Mouse (Mus musculus) liver, adult 2 months (tissue): ENCODE measurements at regions not wholly inside any gene's neighbourhood (a gene's known extent, or its start where the extent isn't known, plus 50 kb on each side); places are given as distances from the start of the nearest gene placed in this dataset.

ENCODE experiments used
- DNase-seq: peaks from one replicate; pipeline ENCODE4 v3.0.0-alpha.2; 2011; ENCODE audit warnings: low read depth, low spot score; ENCODE audit errors: extremely low read depth
- H3K27ac ChIP-seq: fragments of 200-500 bp; replicated peaks from 2 replicates; pipeline ENCODE4 v1.5.1; 2012; ENCODE audit warnings: low read depth, mild to moderate bottlenecking, control low read depth, inconsistent platforms, low read length; ENCODE audit not compliant: insufficient read depth
- H3K27me3 ChIP-seq: fragments of 200-500 bp; 2 replicates; pipeline ENCODE4 v1.6.1; 2012; ENCODE audit warnings: mild to moderate bottlenecking, moderate library complexity, low read length, inconsistent platforms; ENCODE audit not compliant: control insufficient read depth, insufficient read depth
- H3K36me3 ChIP-seq: fragments of 200-500 bp; 2 replicates; pipeline ENCODE4 v1.6.1; 2012; ENCODE audit warnings: low read length, inconsistent platforms; ENCODE audit not compliant: control insufficient read depth, insufficient read depth
- H3K4me1 ChIP-seq: fragments of 200-500 bp; 2 replicates; pipeline ENCODE4 v1.6.1; 2011; ENCODE audit warnings: low read length; ENCODE audit not compliant: control insufficient read depth, insufficient read depth
- H3K4me3 ChIP-seq: fragments of 200-500 bp; 2 replicates; pipeline ENCODE4 v1.5.1; 2011; ENCODE audit warnings: low read depth, mild to moderate bottlenecking, control low read depth, low read length, moderate library complexity; ENCODE audit not compliant: insufficient read depth
- H3K79me2 ChIP-seq: fragments of 200-500 bp; 2 replicates; pipeline ENCODE4 v1.6.1; 2012; ENCODE audit warnings: inconsistent platforms, mild to moderate bottlenecking, low read length, moderate library complexity; ENCODE audit not compliant: control insufficient read depth, insufficient read depth
- H3K9ac ChIP-seq: fragments of 200-500 bp; 2 replicates; pipeline ENCODE4 v1.6.1; 2012; ENCODE audit warnings: low read depth, mild to moderate bottlenecking, control low read depth, inconsistent platforms, low read length
- CTCF ChIP-seq: fragments of 200-500 bp; IDR thresholded peaks from 2 replicates; pipeline ENCODE4 v1.5.1; 2011; ENCODE audit warnings: low read depth, low read length, control low read depth
- POLR2A ChIP-seq: fragments of 200-500 bp; IDR thresholded peaks from 2 replicates; pipeline ENCODE4 v1.6.1; 2011; ENCODE audit warnings: low read length, control low read depth; ENCODE audit not compliant: insufficient read depth; ENCODE audit errors: extremely low read depth
- WGBS: fragments of 180-500 bp; shearing (Covaris S2); methylation state at CpG from one replicate; pipeline ENCODE4 v1.1.7; 2018; 5-methylcytosine and 5-hydroxymethylcytosine counted together

DNA sequence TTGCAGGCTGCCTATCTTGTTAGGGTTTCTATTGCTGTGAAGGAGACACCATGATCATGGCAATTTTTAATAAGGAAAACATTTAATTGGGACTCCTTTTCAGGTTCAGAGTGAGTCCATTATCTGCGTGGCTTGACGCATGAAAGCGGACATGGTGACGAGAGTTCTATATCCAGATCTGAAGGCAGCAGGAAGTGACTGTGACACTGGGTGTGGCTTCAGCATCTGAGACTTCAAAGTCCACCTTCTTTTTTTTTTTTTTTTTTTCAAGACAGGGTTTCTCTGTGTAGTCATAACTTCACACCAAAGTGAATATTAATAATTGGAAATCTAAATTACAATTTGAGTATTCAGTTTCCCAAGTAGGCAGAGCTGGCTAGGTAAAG, 118.1 kb downstream of the Sptssa start:
- TF ChIP-seq CTCF (no peak), POLR2A (no peak)
- DNase-seq: no peak
- Histone ChIP-seq H3K4me3 (no peak overlapping the region), H3K27ac (no peak overlapping the region), H3K36me3 (no peaks in the 10 kb centered on the region), H3K27me3 (no peaks in the 10 kb centered on the region), H3K4me1 (no peaks in the 10 kb centered on the region), H3K79me2 (no peaks in the 10 kb centered on the region), H3K9ac (no peak overlapping the region)
- WGBS: 73% methylated on average over 4 of the region's 4 CpGs

DNA sequence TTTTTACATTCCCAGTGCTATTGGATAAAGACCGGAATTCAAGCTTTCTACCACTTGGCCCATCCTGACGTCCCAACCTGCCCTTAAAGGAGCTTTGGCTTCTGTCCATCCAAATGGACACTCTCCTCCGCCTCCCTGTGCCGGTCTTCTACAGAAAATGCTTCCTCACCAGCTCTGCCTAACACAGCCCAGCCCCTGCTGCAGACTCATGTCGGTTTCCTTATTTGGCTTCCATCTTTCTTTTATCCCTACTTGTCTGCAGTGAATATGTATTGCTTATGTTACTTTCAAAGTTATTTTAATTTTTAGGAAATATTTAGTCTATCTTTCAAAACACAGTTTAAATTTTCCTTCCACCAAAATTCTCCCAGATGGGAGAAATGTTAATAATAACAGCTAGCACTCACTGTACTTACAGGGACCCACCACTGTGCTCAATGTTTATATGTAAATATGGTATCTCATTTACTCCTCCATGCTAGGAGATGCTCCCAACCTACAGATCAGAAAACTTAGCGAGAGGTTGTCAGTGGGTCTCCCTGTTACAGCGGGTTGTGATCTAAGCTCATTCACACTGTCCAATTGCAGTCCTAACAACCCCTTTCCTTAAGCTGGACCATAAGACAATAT, 118.6 kb downstream of the Sptssa start:
- H3K27ac ChIP-seq: no peak overlapping the region
- no peaks in the 10 kb centered on the region for H3K79me2 ChIP-seq
- H3K4me3 ChIP-seq: no peak overlapping the region
- H3K4me1 ChIP-seq: no peaks in the 10 kb centered on the region
- no peak overlapping the region for H3K9ac ChIP-seq
- DNase-seq: no peak
- H3K27me3 ChIP-seq: no peaks in the 10 kb centered on the region
- no peaks in the 10 kb centered on the region for H3K36me3 ChIP-seq
- TF ChIP-seq CTCF (no peak), POLR2A (no peak)
- 86% methylated on average over 7 of the region's 7 CpGs for WGBS

DNA sequence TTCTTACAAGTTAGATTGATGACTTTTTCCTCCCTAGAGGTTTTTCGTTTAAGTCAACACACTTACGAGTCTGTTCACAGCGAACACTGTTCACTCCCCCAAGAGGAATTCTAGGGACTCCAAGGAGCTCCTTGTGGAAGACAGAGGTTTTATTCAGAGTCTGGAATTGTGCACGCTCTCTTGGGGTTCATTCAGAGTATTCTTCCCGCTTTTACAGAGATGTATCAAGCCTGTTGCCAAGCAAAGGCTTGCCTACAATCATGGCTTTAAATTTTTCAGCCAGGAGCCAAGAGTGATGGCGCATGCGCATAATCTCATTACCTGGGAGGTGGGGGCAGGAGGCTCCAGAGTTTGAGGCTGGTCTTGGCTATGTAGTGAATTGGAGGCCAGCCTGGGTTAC, 119.4 kb downstream of the Sptssa start:
- H3K79me2 ChIP-seq: no peaks in the 10 kb centered on the region
- no peak for DNase-seq
- no peaks in the 10 kb centered on the region for H3K36me3 ChIP-seq
- no peak overlapping the region for H3K4me3 ChIP-seq
- H3K9ac ChIP-seq: no peak overlapping the region
- TF ChIP-seq CTCF: no peak
- no peak for TF ChIP-seq POLR2A
- 91% methylated on average over 7 of the region's 7 CpGs for WGBS
- H3K27ac ChIP-seq: no peak overlapping the region
- H3K4me1 ChIP-seq: no peaks in the 10 kb centered on the region
- no peaks in the 10 kb centered on the region for H3K27me3 ChIP-seq

DNA sequence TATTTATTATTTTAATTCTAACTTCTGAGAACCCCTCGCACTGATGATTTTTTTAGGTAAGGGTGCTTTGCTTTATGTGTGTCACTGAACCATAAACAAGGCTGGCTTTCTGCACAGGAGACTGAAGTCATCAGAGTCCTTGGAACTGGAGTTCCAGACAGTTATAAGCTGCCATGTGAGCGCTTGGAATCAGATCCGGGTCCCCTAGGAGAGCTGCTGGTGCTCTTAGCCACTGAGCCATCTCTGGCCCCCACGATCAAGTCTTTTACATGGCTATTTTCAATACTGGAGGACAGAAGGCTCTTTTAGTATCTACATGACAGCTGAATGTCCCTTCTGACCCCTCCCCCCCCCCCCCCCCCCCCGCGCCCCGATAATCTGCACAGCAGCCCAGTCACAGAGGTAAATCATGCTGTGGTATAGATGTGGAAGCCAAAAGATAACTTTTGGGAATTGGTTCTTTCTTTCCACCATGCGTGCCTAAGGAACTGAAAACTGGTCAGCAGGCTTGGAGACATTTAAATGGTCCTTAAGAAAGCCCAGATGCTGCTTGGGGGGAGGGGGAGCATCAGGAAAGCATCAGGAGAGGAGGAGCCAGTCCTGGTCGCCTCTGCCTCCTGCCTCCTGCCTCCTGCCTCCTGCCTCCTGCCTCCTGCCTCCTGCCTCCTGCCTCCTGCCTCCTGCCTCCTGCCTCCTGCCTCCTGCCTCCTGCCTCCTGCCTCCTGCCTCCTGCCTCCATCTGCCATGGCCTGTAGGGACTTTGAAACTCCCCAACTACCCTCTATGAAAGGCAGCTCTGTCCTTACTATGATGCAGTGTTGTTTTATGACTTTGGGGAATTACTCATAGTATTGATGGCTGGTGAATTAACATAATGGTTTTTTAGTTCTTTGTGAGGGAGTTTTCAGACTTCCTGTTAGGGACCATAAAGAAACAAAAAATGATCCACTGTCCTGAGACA, 120.5 kb downstream of the Sptssa start:
- no peak for DNase-seq
- WGBS: 66% methylated on average over 8 of the region's 9 CpGs
- no peak overlapping the region for H3K4me3 ChIP-seq
- no peak overlapping the region for H3K27ac ChIP-seq
- TF ChIP-seq POLR2A: no peak
- no peak for TF ChIP-seq CTCF
- H3K79me2 ChIP-seq: no peaks in the 10 kb centered on the region
- no peaks in the 10 kb centered on the region for H3K27me3 ChIP-seq
- H3K36me3 ChIP-seq: no peaks in the 10 kb centered on the region
- H3K9ac ChIP-seq: no peak overlapping the region
- no peaks in the 10 kb centered on the region for H3K4me1 ChIP-seq

DNA sequence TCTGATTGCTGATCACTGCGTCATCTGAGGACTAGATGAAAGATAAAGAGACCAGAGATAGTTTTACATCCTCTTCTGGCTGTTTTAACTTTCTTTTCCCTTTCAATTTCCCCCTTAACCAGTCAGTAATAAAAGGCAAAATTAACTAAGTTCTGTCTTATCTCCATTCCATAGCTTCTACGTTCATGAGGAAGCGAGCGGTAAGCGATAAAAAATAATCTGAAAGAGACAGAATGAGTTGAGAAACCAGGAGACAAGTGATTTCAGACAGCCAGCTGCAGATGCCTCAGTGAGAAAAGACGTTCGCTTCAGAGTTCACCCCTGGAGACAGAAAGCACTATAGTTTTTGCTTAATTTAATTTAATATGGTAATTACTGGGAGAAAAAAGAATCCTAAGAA, 121.5 kb downstream of the Sptssa start:
- Histone ChIP-seq H3K4me3 (no peak overlapping the region), H3K27ac (no peak overlapping the region), H3K9ac (no peak overlapping the region), H3K27me3 (no peaks in the 10 kb centered on the region), H3K79me2 (no peaks in the 10 kb centered on the region), H3K36me3 (no peaks in the 10 kb centered on the region), H3K4me1 (no peaks in the 10 kb centered on the region)
- no peak for TF ChIP-seq CTCF
- TF ChIP-seq POLR2A: no peak
- 64% methylated on average over 7 of the region's 7 CpGs for WGBS
- DNase-seq: no peak

DNA sequence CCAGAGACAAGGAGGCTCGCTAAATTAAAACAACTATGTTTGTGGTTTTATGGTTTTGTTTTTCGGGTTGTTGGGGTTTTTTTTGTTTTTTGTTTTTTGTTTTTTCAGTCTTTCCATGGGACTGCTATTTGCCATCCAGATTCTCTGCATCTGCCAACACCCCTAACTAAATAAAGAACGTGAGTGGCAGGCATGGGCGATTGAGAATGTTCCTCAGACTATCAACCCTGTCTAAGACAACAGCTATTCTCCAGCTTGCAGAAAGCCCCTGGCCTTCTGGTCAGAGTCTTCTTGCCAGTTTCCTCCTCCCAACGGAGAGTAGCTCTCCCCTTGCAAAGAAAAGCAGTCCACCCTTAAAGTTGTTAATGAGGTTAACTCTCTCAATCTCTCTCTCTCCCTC, 123.2 kb downstream of the Sptssa start:
- no peak for DNase-seq
- TF ChIP-seq POLR2A: no peak
- no peak for TF ChIP-seq CTCF

More for the DNA sequence above, 123.2 kb downstream of the Sptssa start:
- Histone ChIP-seq H3K27me3 (no peaks in the 10 kb centered on the region), H3K27ac (no peak overlapping the region), H3K36me3 (no peaks in the 10 kb centered on the region), H3K4me1 (no peaks in the 10 kb centered on the region), H3K9ac (no peak overlapping the region), H3K79me2 (no peaks in the 10 kb centered on the region), H3K4me3 (no peak overlapping the region)
- 53% methylated on average over 5 of the region's 5 CpGs for WGBS
